Mouse (Mus musculus): ENCODE measurements around the gene Nufip2. TPM values are rescaled to one million over a fixed set of nuclear protein-coding genes. Genes with fewer than 3 reads are reported as not detected.

Nufip2 gene
- polyA plus RNA-seq, 1 experiment from 2014 or later: 6.5 TPM

GRCm38 (mm10) chr11:77686841-77687540 lies 1.0 kb downstream of the Nufip2 start:
- Histone ChIP-seq H3K9ac (ENCODE audit: low read depth, low read length) (peak overlapping the region; percentile 98), H3K4me1 (ENCODE audit: control insufficient read depth, insufficient read depth, low read length) (peaks cover 4% of the 10 kb centered on the region), H3K27ac (replicated peaks; ENCODE audit: low read depth, low read length) (peak overlapping the region; percentile 93), H3K27me3 (replicated peaks; ENCODE audit: control insufficient read depth, insufficient read depth, low read length) (no peaks in the 10 kb centered on the region), H3K4me3 (ENCODE audit: low read depth, low read length) (peak overlapping the region; percentile 99), H3K9me3 (ENCODE audit: control insufficient read depth, low read length) (no peaks in the 10 kb centered on the region), H3K36me3 (ENCODE audit: control insufficient read depth, insufficient read depth, low read length) (peaks cover 23% of the 10 kb centered on the region), H3K4me2 (ENCODE audit: low read depth, low read length) (peak overlapping the region; percentile 76)
- DNase-seq (ENCODE audit: low spot score) (peak; percentile 71), ATAC-seq (ENCODE audit: low read depth) (peak; percentile 20; the same call in 1 of the 2 replicates)
- WGBS: 2% methylated on average over 17 of the region's 76 CpGs

GRCm38 (mm10) chr11:77687541-77688131 lies 1.7 kb downstream of the Nufip2 start:
- Histone ChIP-seq H3K4me3 (ENCODE audit: low read depth, low read length) (peak overlapping the region; percentile 99), H3K27ac (replicated peaks; ENCODE audit: low read depth, low read length) (peak overlapping the region; percentile 93), H3K9ac (ENCODE audit: low read depth, low read length) (peak overlapping the region; percentile 98), H3K27me3 (replicated peaks; ENCODE audit: control insufficient read depth, insufficient read depth, low read length) (no peaks in the 10 kb centered on the region), H3K4me2 (ENCODE audit: low read depth, low read length) (peak overlapping the region; percentile 76), H3K4me1 (ENCODE audit: control insufficient read depth, insufficient read depth, low read length) (peaks cover 4% of the 10 kb centered on the region), H3K36me3 (ENCODE audit: control insufficient read depth, insufficient read depth, low read length) (peaks cover 30% of the 10 kb centered on the region), H3K9me3 (ENCODE audit: control insufficient read depth, low read length) (no peaks in the 10 kb centered on the region)
- DNase-seq (ENCODE audit: low spot score) (peak; percentile 66), ATAC-seq (ENCODE audit: low read depth) (no peak; the same call in 1 of the 2 replicates)
- under 1% methylated on average over 22 of the region's 40 CpGs for WGBS

- no peaks in the 10 kb centered on the region for H3K9me3 ChIP-seq (ENCODE audit: control insufficient read depth, low read length)
- no peak for ATAC-seq (ENCODE audit: low read depth)
- no peak for DNase-seq (ENCODE audit: low spot score)
- H3K4me1 ChIP-seq (ENCODE audit: control insufficient read depth, insufficient read depth, low read length): peaks cover 4% of the 10 kb centered on the region
- 98% methylated on average over 3 of the region's 3 CpGs for WGBS
- no peak overlapping the region for H3K27ac ChIP-seq (replicated peaks; ENCODE audit: low read depth, low read length)
- no peak overlapping the region for H3K4me2 ChIP-seq (ENCODE audit: low read depth, low read length)
- peaks cover 78% of the 10 kb centered on the region for H3K36me3 ChIP-seq (ENCODE audit: control insufficient read depth, insufficient read depth, low read length)
- no peak overlapping the region for H3K9ac ChIP-seq (ENCODE audit: low read depth, low read length)
- no peaks in the 10 kb centered on the region for H3K27me3 ChIP-seq (replicated peaks; ENCODE audit: control insufficient read depth, insufficient read depth, low read length)
- H3K4me3 ChIP-seq (ENCODE audit: low read depth, low read length): no peak overlapping the region
Measured at GRCm38 (mm10) chr11:77693026-77693425, 7.1 kb downstream of the Nufip2 start.

- no peaks in the 10 kb centered on the region for H3K27me3 ChIP-seq (replicated peaks; ENCODE audit: control insufficient read depth, insufficient read depth, low read length)
- ATAC-seq (ENCODE audit: low read depth): no peak
- H3K9ac ChIP-seq (ENCODE audit: low read depth, low read length): no peak overlapping the region
- WGBS: 68% methylated on average over 2 of the region's 2 CpGs
- H3K36me3 ChIP-seq (ENCODE audit: control insufficient read depth, insufficient read depth, low read length): peaks cover 89% of the 10 kb centered on the region
- no peak for DNase-seq (ENCODE audit: low spot score)
- H3K9me3 ChIP-seq (ENCODE audit: control insufficient read depth, low read length): no peaks in the 10 kb centered on the region
- no peak overlapping the region for H3K4me2 ChIP-seq (ENCODE audit: low read depth, low read length)
- no peak overlapping the region for H3K27ac ChIP-seq (replicated peaks; ENCODE audit: low read depth, low read length)
- H3K4me3 ChIP-seq (ENCODE audit: low read depth, low read length): no peak overlapping the region
- H3K4me1 ChIP-seq (ENCODE audit: control insufficient read depth, insufficient read depth, low read length): no peaks in the 10 kb centered on the region
Measured at GRCm38 (mm10) chr11:77697232-77697631, 11.3 kb downstream of the Nufip2 start.

GRCm38 (mm10) chr11:77705920-77706319 lies 20.0 kb downstream of the Nufip2 start:
- no peak overlapping the region for H3K27ac ChIP-seq (replicated peaks; ENCODE audit: low read depth, low read length)
- no peaks in the 10 kb centered on the region for H3K4me1 ChIP-seq (ENCODE audit: control insufficient read depth, insufficient read depth, low read length)
- DNase-seq (ENCODE audit: low spot score) (no peak), ATAC-seq (ENCODE audit: low read depth) (no peak)
- peaks cover 69% of the 10 kb centered on the region for H3K36me3 ChIP-seq (ENCODE audit: control insufficient read depth, insufficient read depth, low read length)
- H3K4me2 ChIP-seq (ENCODE audit: low read depth, low read length): no peak overlapping the region
- H3K9me3 ChIP-seq (ENCODE audit: control insufficient read depth, low read length): no peaks in the 10 kb centered on the region
- no peaks in the 10 kb centered on the region for H3K27me3 ChIP-seq (replicated peaks; ENCODE audit: control insufficient read depth, insufficient read depth, low read length)
- H3K4me3 ChIP-seq (ENCODE audit: low read depth, low read length): no peak overlapping the region
- no peak overlapping the region for H3K9ac ChIP-seq (ENCODE audit: low read depth, low read length)
- WGBS: 94% methylated on average over 3 of the region's 3 CpGs

GRCm38 (mm10) chr11:77709039-77709438 lies 23.1 kb downstream of the Nufip2 start:
- H3K4me1 ChIP-seq (ENCODE audit: control insufficient read depth, insufficient read depth, low read length): no peaks in the 10 kb centered on the region
- DNase-seq (ENCODE audit: low spot score): no peak
- no peak overlapping the region for H3K9ac ChIP-seq (ENCODE audit: low read depth, low read length)
- ATAC-seq (ENCODE audit: low read depth): no peak
- no peak overlapping the region for H3K4me3 ChIP-seq (ENCODE audit: low read depth, low read length)
- 63% methylated on average over 3 of the region's 3 CpGs for WGBS
- H3K4me2 ChIP-seq (ENCODE audit: low read depth, low read length): no peak overlapping the region
- H3K27me3 ChIP-seq (replicated peaks; ENCODE audit: control insufficient read depth, insufficient read depth, low read length): no peaks in the 10 kb centered on the region
- H3K9me3 ChIP-seq (ENCODE audit: control insufficient read depth, low read length): no peaks in the 10 kb centered on the region
- peaks cover 65% of the 10 kb centered on the region for H3K36me3 ChIP-seq (ENCODE audit: control insufficient read depth, insufficient read depth, low read length)
- H3K27ac ChIP-seq (replicated peaks; ENCODE audit: low read depth, low read length): no peak overlapping the region

- no peak overlapping the region for H3K27ac ChIP-seq (replicated peaks; ENCODE audit: low read depth, low read length)
- no peak overlapping the region for H3K9ac ChIP-seq (ENCODE audit: low read depth, low read length)
- DNase-seq (ENCODE audit: low spot score) (no peak), ATAC-seq (ENCODE audit: low read depth) (no peak)
- H3K27me3 ChIP-seq (replicated peaks; ENCODE audit: control insufficient read depth, insufficient read depth, low read length): no peaks in the 10 kb centered on the region
- no peak overlapping the region for H3K4me2 ChIP-seq (ENCODE audit: low read depth, low read length)
- no peak overlapping the region for H3K4me3 ChIP-seq (ENCODE audit: low read depth, low read length)
- no peaks in the 10 kb centered on the region for H3K4me1 ChIP-seq (ENCODE audit: control insufficient read depth, insufficient read depth, low read length)
- WGBS: 96% methylated on average over 3 of the region's 3 CpGs
- H3K9me3 ChIP-seq (ENCODE audit: control insufficient read depth, low read length): no peaks in the 10 kb centered on the region
- H3K36me3 ChIP-seq (ENCODE audit: control insufficient read depth, insufficient read depth, low read length): peaks cover 30% of the 10 kb centered on the region
Measured at GRCm38 (mm10) chr11:77713736-77714135, 27.8 kb downstream of the Nufip2 start.

GRCm38 (mm10) chr11:77719055-77719454 lies 33.1 kb downstream of the Nufip2 start:
- Histone ChIP-seq H3K9ac (ENCODE audit: low read depth, low read length) (no peak overlapping the region), H3K4me2 (ENCODE audit: low read depth, low read length) (no peak overlapping the region), H3K9me3 (ENCODE audit: control insufficient read depth, low read length) (no peaks in the 10 kb centered on the region), H3K36me3 (ENCODE audit: control insufficient read depth, insufficient read depth, low read length) (0 out of 2 replicates have a peak, but pooled peaks cover 1% of the 10 kb centered on the region), H3K27me3 (replicated peaks; ENCODE audit: control insufficient read depth, insufficient read depth, low read length) (no peaks in the 10 kb centered on the region), H3K4me3 (ENCODE audit: low read depth, low read length) (no peak overlapping the region), H3K27ac (replicated peaks; ENCODE audit: low read depth, low read length) (no peak overlapping the region), H3K4me1 (ENCODE audit: control insufficient read depth, insufficient read depth, low read length) (no peaks in the 10 kb centered on the region)
- WGBS: 89% methylated on average over 2 of the region's 2 CpGs
- no peak for DNase-seq (ENCODE audit: low spot score)
- no peak for ATAC-seq (ENCODE audit: low read depth)

GRCm38 (mm10) chr11:77721389-77721788 lies 35.4 kb downstream of the Nufip2 start:
- H3K36me3 ChIP-seq (ENCODE audit: control insufficient read depth, insufficient read depth, low read length): no peaks in the 10 kb centered on the region
- H3K27ac ChIP-seq (replicated peaks; ENCODE audit: low read depth, low read length): no peak overlapping the region
- no peak for DNase-seq (ENCODE audit: low spot score)
- H3K27me3 ChIP-seq (replicated peaks; ENCODE audit: control insufficient read depth, insufficient read depth, low read length): no peaks in the 10 kb centered on the region
- no peaks in the 10 kb centered on the region for H3K9me3 ChIP-seq (ENCODE audit: control insufficient read depth, low read length)
- no peaks in the 10 kb centered on the region for H3K4me1 ChIP-seq (ENCODE audit: control insufficient read depth, insufficient read depth, low read length)
- no peak for ATAC-seq (ENCODE audit: low read depth)
- no peak overlapping the region for H3K4me3 ChIP-seq (ENCODE audit: low read depth, low read length)
- no peak overlapping the region for H3K9ac ChIP-seq (ENCODE audit: low read depth, low read length)
- WGBS: 87% methylated on average over 4 of the region's 4 CpGs
- no peak overlapping the region for H3K4me2 ChIP-seq (ENCODE audit: low read depth, low read length)
